Mouse (Mus musculus): Measurements from ENCODE around the gene Rusc2.

The Rusc2 gene

GRCm38 (mm10) chr4:43442044-43442443 is 60.3 kb downstream of the Rusc2 start:
- DNase-seq (ENCODE audit: low spot score in 2 of 2) = peak; percentile 99

DNA sequence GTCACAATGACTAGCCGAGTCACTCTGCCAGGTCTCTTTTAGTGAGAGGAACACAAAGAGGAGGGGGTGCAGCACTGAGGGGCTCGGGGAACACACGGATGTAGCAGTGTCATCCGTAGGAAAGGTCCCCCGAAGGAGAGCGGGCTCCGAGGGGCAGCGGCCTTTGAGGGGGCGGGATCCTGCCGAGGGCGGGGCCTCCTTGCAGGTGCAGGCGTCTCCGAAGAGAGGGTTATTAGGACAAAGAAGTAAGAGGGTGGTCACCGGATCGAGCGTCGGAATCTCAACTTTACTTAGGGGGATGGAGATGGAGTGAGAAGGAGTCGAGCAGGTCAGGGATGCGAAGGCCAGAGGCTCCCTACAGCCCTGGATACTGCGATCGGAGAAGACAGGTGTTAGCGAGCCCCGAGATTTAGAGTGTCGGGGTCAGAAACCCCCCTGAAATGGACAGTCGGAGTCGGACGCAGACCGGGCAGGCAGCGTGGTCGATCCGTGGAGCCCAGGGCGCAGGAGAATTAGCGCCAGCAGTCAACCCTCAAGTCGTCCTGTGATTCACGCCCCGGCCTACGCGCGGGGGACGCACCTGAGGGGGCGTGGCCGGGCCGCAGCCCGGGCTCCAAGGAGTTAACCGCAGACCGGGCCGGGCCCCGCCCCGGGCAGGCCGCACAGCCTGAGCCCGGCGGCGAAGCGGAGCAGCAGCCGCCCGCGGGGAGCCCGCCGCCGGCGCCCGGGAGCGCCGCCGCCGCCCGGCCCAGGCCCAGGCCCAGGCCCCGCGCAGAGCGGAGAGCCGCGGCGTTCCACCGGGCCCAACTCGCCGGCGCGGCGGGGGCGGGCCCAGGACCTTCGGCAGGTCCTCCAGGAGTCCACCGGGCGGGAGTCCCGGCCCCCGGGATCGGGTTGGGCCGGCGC is 60.9 kb downstream of the Rusc2 start:
- peak; percentile 47 to 61 for DNase-seq (ENCODE audit: low spot score in 2 of 2)

DNA sequence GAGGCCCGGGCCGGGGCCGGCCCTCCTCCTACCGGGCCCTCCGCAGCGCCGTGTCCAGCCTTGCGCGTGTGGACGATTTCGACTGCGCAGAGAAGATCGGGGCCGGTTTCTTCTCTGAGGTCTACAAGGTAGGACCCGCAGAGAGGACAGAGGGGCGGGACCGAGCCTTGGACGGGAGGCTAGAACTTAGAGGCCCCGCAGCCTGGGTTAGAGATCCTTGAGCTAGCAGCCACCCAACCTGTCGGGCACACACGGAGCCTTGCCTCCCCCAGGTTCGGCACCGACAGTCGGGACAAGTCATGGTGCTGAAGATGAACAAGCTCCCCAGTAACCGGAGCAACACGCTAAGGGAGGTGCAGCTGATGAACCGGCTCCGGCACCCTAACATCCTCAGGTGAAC is 61.7 kb downstream of the Rusc2 start:
- no peak for DNase-seq (ENCODE audit: low spot score in 2 of 2)

GRCm38 (mm10) chr4:43447251-43447650 is 65.5 kb downstream of the Rusc2 start:
- no peak for DNase-seq (ENCODE audit: low spot score in 2 of 2)

- DNase-seq (ENCODE audit: low spot score in 2 of 2) = no peak
Observed at GRCm38 (mm10) chr4:43448554-43448953, 66.8 kb downstream of the Rusc2 start.

DNA sequence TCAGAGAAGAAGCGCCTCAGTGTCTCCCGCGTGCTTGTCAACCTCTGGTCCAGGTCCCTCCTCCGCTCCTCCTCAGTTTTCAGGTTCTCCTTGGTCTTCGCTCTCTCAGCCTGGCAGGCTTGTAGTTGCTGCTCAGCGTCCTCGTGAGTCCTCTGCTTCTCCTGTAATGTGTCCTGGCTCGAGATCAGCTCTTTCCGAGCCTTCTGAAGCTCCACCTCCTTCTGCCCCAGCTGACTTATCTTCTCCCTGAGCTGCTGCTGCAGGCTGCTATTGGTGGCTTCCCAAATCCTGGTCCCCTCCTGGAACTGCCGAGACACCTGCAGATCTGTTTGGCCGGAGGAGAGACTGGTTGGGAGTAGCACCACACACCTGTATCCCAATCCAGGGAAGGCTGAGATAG is 70.5 kb downstream of the Rusc2 start:
- DNase-seq (ENCODE audit: low spot score in 2 of 2) = no peak

DNA sequence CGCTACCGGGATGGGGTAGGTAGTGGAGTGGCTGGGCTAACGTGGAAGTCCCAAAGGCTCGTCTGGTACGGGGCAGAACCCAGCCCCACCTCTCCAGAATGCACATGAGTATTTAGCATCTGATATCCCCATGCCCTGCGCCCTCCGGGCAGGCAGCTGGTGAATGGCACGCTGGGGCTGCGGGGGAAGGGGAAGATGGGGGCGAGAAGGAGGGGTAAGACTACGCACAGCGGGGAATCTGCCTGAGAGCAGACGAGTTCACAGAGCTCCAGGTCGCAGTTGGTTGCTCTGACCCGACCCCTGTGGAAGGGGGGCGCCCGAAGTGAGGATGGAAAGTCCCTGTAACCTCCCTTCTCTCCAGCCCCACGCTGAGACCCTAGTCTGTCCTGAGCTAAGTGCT is 71.6 kb downstream of the Rusc2 start:
- no peak for DNase-seq (ENCODE audit: low spot score in 2 of 2)

GRCm38 (mm10) chr4:43454041-43454836 is 72.5 kb downstream of the Rusc2 start, which contains the start of gene Cd72:
Cd72 (minus strand) TSS chr4:43454628.
- no peak for DNase-seq (ENCODE audit: low spot score in 2 of 2)

DNA sequence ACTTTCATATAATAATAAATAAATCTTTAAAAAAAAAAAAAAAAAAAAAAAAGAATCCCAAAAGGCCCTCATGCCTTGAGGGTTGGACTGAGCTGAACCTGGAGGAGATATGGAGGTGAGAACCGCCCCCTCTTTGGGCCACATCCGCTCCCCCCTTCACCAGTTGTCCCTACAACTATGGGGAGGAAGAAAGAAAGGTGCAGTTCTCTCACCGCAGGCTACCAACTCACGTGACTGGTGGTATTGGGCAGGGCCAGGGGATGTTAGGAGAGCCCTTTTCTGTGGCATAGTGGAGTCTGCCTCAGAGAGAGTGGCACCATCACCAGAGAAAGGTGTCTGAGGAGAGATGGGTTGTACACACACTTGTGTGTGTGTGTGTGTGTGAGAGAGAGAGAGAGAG is 74.7 kb downstream of the Rusc2 start:
- DNase-seq (ENCODE audit: low spot score in 2 of 2) = no peak

- DNase-seq (ENCODE audit: low spot score in 2 of 2) = no peak
Observed at GRCm38 (mm10) chr4:43457124-43457523, 75.3 kb downstream of the Rusc2 start.

DNA sequence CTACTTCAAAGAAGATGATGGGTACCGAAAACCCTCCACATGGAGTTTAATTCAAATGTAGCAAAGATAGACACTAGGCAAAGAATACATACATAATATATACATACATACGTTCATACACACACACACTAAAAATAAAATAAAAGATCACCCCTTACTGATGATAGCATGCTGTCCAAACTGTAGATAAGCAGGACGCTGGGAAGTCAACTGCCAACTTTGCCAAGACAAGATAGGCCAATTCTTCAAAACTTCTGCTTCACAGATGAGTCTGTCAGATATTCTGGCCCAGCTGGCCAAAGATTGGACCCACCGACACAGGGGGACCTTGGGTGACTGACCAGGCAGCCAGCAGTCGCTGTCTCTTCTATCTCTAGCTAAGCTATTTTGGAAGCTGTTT is 81.3 kb downstream of the Rusc2 start:
- DNase-seq (ENCODE audit: low spot score in 2 of 2) = no peak

DNA sequence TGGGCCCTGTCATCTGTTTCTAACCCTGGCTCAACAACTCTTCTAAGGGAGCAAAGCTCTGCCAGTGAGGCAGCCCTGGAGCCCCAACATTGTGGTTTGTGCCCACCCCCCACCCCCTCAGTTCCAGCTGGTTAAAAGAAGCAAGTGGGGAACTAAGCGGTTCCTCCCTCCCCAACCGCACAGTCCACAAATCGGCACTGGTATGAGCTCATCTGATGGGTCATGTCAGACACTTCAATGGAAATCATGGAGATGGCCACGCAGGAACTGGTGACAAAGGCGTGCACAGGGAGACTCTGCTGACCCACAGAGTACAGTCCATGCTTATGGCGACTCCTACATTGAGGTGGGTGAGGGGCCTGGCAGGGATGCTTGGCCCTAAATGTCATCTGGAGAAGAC is 84.2 kb downstream of the Rusc2 start:
- no peak for DNase-seq (ENCODE audit: low spot score in 2 of 2)

DNA sequence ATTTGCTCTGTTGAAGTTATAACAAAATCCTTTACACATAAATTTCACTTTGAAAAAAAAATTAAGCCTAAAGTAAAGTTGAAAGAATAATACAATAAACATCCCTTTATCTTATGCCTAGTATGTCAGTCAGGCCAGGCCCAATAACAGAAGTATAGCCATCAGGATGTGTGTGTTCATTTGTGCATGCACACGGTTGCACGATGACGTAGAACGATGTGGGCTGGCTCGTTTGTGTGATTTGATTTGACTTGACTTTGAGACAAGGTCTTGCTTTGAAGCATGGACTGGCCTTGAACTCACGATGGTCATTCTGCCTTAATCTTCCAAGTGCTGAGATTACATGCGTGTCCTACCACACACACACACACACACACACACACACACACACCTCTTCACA is 85.1 kb downstream of the Rusc2 start:
- no peak for DNase-seq (ENCODE audit: low spot score in 2 of 2)

DNA sequence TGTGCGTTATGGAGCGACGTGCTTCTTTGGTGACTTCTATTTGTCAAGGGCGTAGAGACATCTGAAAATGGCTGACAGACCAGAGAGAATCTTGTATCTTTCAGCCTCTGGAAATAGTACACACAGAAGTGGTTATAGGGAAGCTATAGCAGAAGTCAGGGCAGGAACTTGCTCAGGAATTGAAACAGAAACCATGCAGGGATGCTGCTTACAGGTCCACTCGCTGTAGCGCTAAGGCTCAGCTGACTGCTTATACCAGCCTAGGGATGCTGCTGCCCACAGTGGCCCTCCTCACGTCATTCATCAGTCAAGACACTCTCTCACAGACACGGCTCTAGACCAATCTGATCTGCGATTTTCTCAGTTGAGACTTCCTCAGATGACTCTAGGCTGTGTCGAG is 88.5 kb downstream of the Rusc2 start:
- no peak for DNase-seq (ENCODE audit: low spot score in 2 of 2)

- DNase-seq (ENCODE audit: low spot score in 2 of 2) = no peak
Observed at GRCm38 (mm10) chr4:43473636-43474035, 91.9 kb downstream of the Rusc2 start.

- no peak for DNase-seq (ENCODE audit: low spot score in 2 of 2)
Observed at GRCm38 (mm10) chr4:43476604-43477003, 94.8 kb downstream of the Rusc2 start.

Measured in cerebellum, postnatal 4 days (tissue).